Mouse (Mus musculus): ENCODE data around the gene Map4k4. TPM values are rescaled to one million over a fixed set of nuclear protein-coding genes. Genes with fewer than 3 reads are reported as not detected.

The Map4k4 gene
- total RNA-seq (2017), result 327 to 401 TPM (median 363 TPM) in 3 replicates

DNA sequence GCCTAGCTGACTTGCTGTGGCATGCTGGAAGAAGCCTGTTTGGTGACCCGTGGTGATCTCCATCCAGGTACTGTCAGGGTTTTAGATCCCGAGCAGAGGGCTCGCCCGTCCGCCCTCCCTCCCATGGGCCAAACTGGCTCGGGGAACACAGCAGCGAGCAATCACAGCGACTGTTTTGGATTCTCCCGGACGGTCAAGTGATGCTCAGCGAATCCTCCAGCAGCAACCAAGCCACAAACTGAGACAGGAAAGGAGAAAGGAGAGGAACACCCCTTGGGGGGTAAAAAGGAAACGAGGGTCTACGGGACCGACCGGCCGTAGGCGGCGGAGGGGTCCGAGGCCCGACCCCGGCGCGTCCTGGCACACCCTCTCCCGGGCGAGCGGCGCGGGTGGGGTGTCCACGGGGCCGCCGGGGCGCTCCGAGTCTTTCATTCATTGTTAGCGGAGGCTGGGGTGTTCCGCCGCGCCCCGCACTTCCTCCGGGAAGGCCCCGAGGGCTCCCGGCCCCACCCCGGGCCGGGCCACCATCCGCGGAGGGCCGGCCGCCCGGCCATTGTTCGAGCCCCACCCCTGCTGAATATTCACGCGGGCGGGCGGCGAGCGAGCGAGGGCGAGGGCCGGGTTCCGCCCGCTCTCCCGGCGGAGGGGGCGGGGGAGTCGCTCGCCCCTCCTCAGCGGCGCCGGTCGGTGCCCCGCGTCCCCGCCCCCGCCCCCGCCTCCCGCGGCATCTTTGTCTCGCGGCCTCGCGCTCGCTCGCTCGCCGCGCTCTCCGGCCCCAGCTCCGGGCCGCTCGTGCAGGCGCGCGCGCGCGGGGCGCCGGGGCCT is at the start of gene Map4k4:
Gene Map4k4 (plus strand): TSS at position 733 of the 825 bp plus-strand sequence.
- ATAC-seq (replicated peaks; ENCODE audit: insufficient number of reproducible peaks, low FRiP score, low TSS enrichment, poor library complexity, severe bottlenecking), result peak; percentile 34

DNA sequence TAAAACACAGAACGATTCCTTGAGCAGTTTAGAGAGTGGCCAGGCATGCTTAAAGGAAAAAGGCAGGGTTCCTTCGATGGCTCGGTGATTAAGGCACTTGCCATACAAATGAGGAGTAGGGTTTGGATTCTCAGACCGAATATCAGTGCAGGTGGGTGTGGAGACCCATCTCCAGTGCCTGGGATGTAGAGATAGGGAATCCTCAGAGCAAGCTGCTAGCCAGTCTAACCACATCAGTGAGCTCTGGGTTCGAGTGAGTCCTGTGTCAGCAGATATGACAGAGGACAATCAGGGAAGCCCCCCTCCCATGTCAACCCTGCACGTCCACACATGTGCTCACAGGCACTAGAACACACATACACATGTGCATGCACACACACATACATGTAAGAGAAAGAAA is 44.8 kb upstream of the Map4k4 start:
- ATAC-seq (replicated peaks; ENCODE audit: insufficient number of reproducible peaks, low FRiP score, low TSS enrichment, poor library complexity, severe bottlenecking), result no peak

- no peak for ATAC-seq (replicated peaks; ENCODE audit: insufficient number of reproducible peaks, low FRiP score, low TSS enrichment, poor library complexity, severe bottlenecking)
These were observed 43.8 kb upstream of the Map4k4 start for GRCm38 (mm10) chr1:39856795-39857447.

GRCm38 (mm10) chr1:39857448-39857820 is 43.3 kb upstream of the Map4k4 start:
- ATAC-seq (replicated peaks; ENCODE audit: insufficient number of reproducible peaks, low FRiP score, low TSS enrichment, poor library complexity, severe bottlenecking), result no peak

- ATAC-seq (replicated peaks; ENCODE audit: insufficient number of reproducible peaks, low FRiP score, low TSS enrichment, poor library complexity, severe bottlenecking), result peak; percentile 35; the same call in 1 of the 2 replicates
These were observed 41.5 kb upstream of the Map4k4 start for GRCm38 (mm10) chr1:39859213-39859612.

DNA sequence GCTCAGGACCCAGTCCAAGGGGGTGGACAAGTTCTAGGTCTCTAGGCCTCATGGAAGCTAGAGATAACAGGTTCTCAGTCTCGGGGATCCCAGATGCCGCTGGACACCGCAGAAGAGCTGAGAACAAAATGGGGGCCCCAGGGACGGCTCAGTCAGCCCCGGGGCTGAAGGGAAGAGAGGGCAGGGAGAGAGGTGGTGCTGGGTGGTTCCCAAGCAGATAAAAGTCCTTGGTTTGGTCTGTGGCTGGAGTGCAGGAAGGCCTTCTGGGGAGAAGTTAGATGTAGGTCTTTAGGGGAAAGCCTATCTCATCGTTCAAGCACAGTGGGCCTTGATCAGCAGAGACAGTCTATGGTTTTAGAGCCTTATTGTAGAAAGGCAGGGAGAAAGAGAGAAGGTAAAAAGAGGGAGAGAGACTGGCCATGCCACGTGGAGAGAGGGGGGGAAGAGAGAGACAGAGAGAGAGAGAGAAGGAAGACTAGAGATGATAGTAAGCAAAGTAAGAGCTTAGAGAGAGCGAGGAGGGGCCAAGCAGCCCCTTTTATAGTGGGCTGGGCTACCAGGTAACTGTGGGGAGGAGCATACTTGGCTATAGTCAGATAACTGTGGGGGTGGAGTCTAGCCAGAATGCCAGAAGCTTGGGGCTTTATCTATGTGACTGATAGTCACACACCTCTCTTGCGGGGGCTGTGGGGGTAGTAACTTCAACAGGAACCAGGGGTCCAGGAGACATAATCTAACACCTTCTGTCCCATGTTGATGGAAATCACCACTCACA is 34.2 kb upstream of the Map4k4 start:
- ATAC-seq (replicated peaks; ENCODE audit: insufficient number of reproducible peaks, low FRiP score, low TSS enrichment, poor library complexity, severe bottlenecking), result no peak

DNA sequence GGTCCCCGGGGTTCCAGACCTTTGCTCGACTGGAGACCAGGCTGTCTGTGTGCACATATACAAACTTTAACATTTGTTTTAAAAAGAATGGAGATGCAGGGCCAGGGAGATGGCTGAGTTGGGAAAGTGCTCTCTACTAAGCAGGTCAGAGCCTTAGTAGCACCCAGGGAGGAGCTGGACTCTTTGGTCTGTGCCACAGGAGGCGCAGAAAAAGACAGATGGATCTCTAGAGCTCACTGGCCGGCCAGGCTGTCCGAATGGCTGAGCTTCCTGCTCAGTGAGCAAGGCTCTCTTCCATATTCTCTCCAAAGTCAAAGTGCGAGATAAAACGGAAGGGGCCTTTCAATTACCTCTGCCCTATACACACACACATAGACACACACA is 33.6 kb upstream of the Map4k4 start:
- ATAC-seq (replicated peaks; ENCODE audit: insufficient number of reproducible peaks, low FRiP score, low TSS enrichment, poor library complexity, severe bottlenecking), result no peak

DNA sequence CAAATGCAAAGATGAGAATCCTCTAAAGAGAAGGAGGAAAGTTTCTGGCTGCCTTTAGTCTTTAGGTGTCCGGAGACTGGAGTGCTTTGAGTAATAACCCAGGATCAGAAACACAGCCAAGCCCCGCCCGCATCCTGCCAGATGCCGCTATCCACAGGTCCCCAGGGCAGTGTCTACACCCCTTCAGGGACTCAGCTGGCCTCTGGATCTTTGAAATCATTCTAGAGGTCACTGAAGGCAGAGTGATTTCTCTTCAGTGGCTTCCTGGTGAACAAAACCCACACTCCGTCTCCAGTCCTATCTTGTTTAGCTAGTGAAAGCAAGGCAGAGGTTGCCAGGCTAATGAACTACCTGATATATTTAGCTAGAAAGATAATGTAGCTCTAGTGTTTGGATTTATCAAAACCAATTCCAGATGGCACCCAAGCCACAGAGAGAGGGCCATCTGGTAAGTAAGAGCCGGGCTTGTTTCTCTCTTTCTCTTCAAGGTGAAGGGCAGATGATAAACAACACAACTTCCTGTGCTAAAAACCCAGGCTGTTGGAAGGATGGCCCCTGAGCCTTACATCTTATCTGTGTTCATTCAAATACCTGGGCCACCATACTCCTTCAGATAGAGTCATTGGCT is 32.6 kb upstream of the Map4k4 start:
- no peak for ATAC-seq (replicated peaks; ENCODE audit: insufficient number of reproducible peaks, low FRiP score, low TSS enrichment, poor library complexity, severe bottlenecking)

- ATAC-seq (replicated peaks; ENCODE audit: insufficient number of reproducible peaks, low FRiP score, low TSS enrichment, poor library complexity, severe bottlenecking), result no peak
These were observed 31.7 kb upstream of the Map4k4 start for GRCm38 (mm10) chr1:39868825-39869571.

DNA sequence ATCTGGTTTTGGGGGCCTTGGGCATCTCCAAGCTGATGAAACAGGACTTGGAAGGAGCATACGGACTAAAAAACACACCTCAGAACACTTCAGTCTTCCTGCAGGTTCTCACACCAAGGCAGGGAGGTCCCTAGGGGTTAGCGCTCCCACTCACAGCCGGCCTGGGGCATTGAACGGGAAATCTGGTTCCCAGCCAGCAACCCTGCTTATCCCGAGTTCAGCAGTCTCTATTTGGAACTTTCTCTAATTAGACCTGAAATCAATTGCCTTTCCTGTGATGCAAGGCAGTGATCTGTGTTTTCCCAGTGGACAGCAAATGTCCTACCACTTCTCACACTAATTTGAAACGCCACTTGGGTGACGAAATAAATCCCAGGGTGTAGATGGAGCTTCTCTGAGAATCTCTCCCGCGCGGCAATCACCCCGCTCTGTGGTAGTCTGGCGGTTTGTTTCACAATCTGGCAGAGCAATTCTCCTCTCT is 31.0 kb upstream of the Map4k4 start:
- ATAC-seq (replicated peaks; ENCODE audit: insufficient number of reproducible peaks, low FRiP score, low TSS enrichment, poor library complexity, severe bottlenecking), result no peak

- ATAC-seq (replicated peaks; ENCODE audit: insufficient number of reproducible peaks, low FRiP score, low TSS enrichment, poor library complexity, severe bottlenecking), result no peak
These were observed 22.7 kb upstream of the Map4k4 start for GRCm38 (mm10) chr1:39877981-39878380.

- no peak for ATAC-seq (replicated peaks; ENCODE audit: insufficient number of reproducible peaks, low FRiP score, low TSS enrichment, poor library complexity, severe bottlenecking)
These were observed 18.2 kb upstream of the Map4k4 start for GRCm38 (mm10) chr1:39882505-39882904.

DNA sequence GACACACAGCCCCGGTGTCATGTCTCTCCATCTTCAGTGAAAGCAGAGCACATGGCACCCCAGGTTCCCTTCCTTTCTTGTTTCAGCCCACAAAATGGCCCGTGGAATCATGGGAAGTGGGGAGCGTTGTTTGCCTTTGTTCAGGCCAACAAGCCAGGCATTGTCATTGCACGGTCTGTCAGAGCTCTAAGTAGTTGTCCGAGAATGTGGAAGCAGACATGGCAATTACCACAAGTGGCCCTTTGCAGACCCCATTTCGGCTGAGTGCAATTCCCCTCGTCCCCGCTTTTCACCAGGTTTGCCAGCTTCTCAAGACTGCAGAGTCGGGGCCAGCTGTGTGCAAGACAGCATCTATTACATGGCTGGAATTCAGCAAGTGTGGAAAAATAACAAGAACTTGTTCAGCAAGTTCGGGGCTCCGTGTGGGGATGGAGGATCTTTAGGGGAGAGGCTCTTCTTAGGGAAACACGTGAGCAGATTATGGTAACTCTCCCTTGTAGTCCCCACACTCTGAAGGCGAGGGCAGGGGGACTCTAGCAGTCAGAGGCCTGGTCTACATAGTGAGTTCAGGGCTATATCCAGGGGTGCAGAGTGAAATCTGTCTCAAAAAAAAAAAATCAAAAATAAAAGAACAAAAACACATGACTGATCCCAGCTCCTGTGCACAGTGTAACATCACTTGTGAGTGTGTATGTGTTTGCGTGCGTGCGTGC is 15.8 kb upstream of the Map4k4 start:
- no peak for ATAC-seq (replicated peaks; ENCODE audit: insufficient number of reproducible peaks, low FRiP score, low TSS enrichment, poor library complexity, severe bottlenecking)

GRCm38 (mm10) chr1:39887997-39888396 is 12.7 kb upstream of the Map4k4 start:
- no peak for ATAC-seq (replicated peaks; ENCODE audit: insufficient number of reproducible peaks, low FRiP score, low TSS enrichment, poor library complexity, severe bottlenecking)

DNA sequence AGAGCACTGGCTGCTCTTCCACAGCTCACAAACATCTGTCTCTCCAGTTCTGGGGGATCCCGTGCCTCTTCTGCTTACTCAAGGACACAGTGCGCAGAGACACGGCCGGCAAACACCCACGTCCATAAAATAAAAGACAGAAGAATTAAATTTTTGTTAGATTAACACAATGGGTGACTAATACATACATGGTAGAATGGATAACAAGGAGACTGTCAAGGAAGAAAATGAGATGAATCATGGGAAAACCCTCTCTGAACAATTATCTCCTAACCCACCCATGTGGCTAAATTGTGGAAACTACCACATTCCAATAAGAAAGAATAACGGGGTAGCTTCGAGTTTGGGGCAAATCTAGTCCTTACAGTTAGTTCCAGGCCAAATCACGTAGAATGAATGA is 11.3 kb upstream of the Map4k4 start:
- ATAC-seq (replicated peaks; ENCODE audit: insufficient number of reproducible peaks, low FRiP score, low TSS enrichment, poor library complexity, severe bottlenecking), result no peak

DNA sequence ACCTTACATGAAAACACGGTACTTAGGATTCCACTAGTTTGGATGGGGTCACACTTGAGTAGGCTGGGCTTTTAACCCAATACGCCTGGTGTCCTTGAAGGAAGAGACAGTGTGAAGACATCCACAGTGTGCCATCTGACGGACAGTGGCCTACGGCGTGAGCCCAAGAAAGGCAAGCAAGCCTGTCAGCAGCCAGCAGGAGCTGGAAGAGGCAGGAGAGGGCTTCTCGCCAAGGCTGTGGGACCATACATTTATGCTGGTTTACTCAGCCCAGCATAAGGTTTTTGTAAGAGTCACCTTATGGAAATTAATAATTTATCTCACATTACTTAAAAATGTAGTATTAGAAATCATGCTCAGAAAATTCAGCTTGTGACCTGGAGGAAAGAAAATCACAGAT is 10.7 kb upstream of the Map4k4 start:
- ATAC-seq (replicated peaks; ENCODE audit: insufficient number of reproducible peaks, low FRiP score, low TSS enrichment, poor library complexity, severe bottlenecking), result no peak

DNA sequence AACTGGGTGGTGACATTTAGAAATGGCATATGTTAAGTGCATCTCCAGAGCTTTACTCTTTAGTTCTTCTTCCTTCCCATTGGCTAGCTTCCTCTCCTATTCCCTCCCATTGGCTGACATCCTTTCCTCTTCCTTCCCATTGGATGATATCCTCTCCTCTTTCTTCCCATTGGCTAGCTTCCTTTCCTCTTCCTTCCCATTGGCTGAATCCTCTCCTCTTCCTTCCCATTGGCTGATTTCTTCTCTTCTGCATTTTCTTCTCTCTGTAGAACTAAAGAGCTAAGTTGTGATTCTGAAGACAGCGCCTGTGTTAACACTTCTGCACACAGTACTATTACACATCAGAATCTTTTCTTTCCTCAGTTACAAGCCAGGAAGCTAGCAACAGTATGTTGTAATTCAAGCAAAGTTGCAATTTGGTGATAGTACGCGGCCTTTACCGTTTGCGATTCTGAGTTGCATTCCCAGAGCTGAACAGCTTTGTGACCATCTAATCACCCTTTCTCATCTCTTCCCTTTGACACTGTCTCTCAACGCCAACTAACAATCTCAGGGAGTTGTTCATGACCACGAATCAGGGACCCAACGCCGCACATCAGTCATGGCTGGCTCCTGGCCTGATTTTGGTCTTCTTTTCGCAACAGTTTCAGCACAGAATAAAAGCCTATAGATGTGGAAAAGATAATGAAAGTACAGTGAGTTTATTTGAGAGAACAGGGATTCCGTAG is 7.4 kb upstream of the Map4k4 start:
- peak; percentile 91 for ATAC-seq (replicated peaks; ENCODE audit: insufficient number of reproducible peaks, low FRiP score, low TSS enrichment, poor library complexity, severe bottlenecking)
